Mouse (Mus musculus) monocyte, adult 2 months (primary cell): ENCODE data around the gene Vmn1r70.

Source experiments
- DNase-seq, 2 experiments: peaks; one replicate each; pipeline ENCODE4 v3.0.0; 2022; ENCODE audit warnings: low spot score in 2 of 2, low read depth in 1 of 2

Vmn1r70 gene

GRCm38 (mm10) chr7:10631232-10631631, at the start of gene Vmn1r70:
Vmn1r70 (plus strand) TSS chr7:10631532.
- no peak for DNase-seq

- DNase-seq: no peak
Observed at GRCm38 (mm10) chr7:10613559-10613958, 17.8 kb upstream of the Vmn1r70 start, which contains the start of gene Vmn1r69. Vmn1r69 (minus strand) TSS chr7:10613659.
